Mouse (Mus musculus) retina, embryonic 14.5 days (tissue): ENCODE data around the gene Phyhipl.

Source experiments
- DNase-seq: peaks from one replicate; pipeline ENCODE4 v3.0.0-alpha.2; 2015; ENCODE audit warnings: low spot score

Gene Phyhipl

DNA sequence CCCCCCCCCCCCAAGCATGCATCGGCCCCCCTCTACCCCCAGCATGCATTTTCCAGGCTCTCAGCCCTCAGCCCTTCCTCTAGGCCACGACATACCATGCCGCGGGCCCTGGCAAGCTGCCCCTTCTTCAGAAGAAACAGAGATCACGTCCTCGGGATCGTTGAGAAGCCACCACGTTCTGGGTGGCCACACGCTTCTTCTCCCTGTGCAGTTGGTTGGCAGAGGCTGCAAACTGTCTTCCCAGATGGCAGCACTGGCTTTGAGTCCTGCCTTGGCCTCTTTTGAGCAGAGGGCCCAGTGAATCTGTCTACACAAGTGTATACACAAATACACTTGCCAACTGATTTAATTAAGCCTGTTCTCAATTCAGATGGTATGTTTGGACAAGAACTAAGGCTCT is 123.5 kb downstream of the Phyhipl start:
- DNase-seq: no peak

DNA sequence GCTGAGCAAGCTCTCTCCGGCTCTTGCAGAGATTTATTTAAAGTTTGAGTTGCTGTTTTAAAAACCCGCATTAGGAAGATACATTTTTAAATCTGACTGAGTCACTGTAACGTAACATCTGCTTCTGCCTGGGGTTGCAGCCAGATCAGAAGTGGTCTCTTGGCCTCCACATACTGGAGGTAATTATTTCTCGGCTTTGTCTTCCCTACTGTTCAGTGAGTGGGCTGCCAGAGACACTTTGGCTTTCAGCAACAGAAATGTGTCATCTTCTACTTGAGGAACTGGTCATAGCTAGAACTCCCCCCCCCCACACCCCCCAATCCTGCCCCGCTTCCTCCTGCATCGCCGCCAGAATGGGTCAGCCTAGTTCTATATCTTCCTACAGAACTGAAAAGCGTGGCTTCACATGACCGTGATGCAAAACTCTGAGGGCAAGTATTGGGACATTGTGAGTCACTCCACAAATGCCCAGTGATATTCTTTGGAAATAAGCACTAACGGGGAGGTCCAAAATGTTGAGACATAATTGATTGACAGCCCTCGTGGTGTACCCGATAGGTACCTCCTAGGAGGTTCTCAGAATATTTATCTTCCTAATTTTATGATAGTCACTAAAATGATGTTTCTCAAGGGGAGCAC is 125.5 kb downstream of the Phyhipl start:
- no peak for DNase-seq

DNA sequence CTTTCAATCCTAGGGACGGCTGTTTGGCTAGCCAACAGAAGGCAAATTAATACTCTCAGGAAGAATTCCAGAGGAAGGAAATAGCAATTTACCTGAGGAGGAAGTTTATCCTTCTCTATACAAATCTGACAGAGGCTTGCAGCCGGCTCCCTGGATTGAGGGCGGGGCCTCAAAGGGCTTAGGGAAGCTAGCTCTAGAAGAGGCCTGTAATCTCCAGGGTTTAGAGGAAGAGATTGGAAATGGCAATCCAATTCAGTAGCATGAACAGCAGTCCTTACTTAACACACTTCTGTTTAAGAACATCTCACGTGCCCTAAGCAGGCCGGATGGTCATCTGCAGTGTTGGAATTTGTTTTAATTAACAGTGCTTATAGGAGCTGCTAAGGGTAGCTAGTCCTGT is 134.4 kb downstream of the Phyhipl start:
- DNase-seq: peak; percentile 29

GRCm38 (mm10) chr10:70520143-70521131 is 135.3 kb downstream of the Phyhipl start:
- peak; percentile 75 for DNase-seq

DNA sequence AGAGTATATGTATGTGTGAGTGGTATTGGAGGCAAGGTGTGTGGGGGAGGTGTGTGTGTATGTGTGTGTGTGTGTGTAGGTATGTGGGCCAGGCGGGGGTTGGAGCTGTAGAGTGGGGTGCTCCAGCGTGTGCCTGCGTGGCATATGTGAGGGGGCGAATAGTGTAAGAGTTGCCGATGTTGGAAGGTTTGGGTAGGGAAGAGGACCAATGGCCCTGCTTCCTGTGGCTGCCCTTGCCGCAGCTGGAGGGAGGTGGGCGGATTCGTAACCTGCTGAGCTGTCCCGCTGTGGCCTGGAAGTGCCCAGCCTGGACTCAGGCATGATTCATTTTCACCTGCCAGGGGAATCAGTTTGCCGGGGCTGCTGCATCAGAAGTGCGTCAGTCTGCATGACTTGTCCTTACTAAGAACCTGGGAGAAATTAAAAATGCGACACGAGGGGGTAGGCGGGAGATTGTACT is 136.1 kb downstream of the Phyhipl start:
- no peak for DNase-seq

- no peak for DNase-seq
Measured at GRCm38 (mm10) chr10:70516661-70517060, 139.1 kb downstream of the Phyhipl start.

DNA sequence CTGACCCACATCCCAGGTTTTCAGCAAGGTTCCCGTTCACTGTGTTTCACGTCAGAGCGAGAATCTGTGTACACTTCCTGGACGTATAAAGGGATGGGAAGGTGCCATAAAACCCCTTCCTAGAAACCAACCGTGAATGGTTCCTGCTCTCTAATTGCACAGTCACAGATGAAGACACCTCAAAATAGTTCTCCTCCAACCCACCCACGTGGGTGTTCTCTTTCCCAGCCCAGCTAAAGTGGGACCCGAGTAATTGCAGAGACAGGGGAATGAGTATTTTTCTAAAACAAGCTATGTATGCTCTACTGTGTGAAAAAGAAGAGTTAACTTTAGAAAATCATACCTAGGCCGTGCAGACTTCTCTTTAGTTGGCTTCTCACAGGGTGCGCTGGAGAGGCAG is 140.9 kb downstream of the Phyhipl start:
- DNase-seq: no peak

- no peak for DNase-seq
Measured at GRCm38 (mm10) chr10:70507880-70508279, 147.9 kb downstream of the Phyhipl start.
